Mouse (Mus musculus) midbrain, embryonic 11.5 days (tissue): Measurements from ENCODE around the gene Rpl34. TPM values are rescaled to one million over a fixed set of nuclear protein-coding genes. Genes with fewer than 3 reads are reported as not detected.
A peak's percentile ranks its signal among the peaks of the same experiment; 100 is the strongest.

ENCODE experiments used
- ATAC-seq: fragments of 200-750 bp; cut with Nextera tagmentation; 2 replicates; pipeline ENCODE4 v1.8.0; 2017; ENCODE audit warnings: moderate TSS enrichment, moderate library complexity; ENCODE audit not compliant: low FRiP score
- DNase-seq: peaks from one replicate; pipeline ENCODE4 v3.0.0; 2015; ENCODE audit warnings: low spot score; ENCODE audit errors: missing footprints
- H3K27ac ChIP-seq: fragments of 300-500 bp; sonication (generic); 2 replicates; pipeline ENCODE4 v1.5.1; 2014; ENCODE audit warnings: low read depth, low read length
- H3K27me3 ChIP-seq: fragments of 300-500 bp; sonication (generic); 2 replicates; pipeline ENCODE4 v1.6.1; 2014; ENCODE audit warnings: mild to moderate bottlenecking, low read length, moderate library complexity, mixed read lengths; ENCODE audit not compliant: control insufficient read depth, insufficient read depth
- H3K36me3 ChIP-seq: fragments of 300-500 bp; sonication (generic); 2 replicates; pipeline ENCODE4 v1.6.1; 2014; ENCODE audit warnings: mild to moderate bottlenecking, low read length, moderate library complexity, mixed read lengths; ENCODE audit not compliant: control insufficient read depth, insufficient read depth
- H3K4me1 ChIP-seq: fragments of 300-500 bp; sonication (generic); 2 replicates; pipeline ENCODE4 v1.6.1; 2014; ENCODE audit warnings: low read length; ENCODE audit not compliant: control insufficient read depth, insufficient read depth
- H3K4me2 ChIP-seq: fragments of 300-500 bp; sonication (generic); 2 replicates; pipeline ENCODE4 v1.6.1; 2014; ENCODE audit warnings: mild to moderate bottlenecking, moderate library complexity
- H3K4me3 ChIP-seq: fragments of 300-500 bp; sonication (generic); 2 replicates; pipeline ENCODE4 v1.5.1; 2014; ENCODE audit warnings: low read depth, low read length
- H3K9ac ChIP-seq: fragments of 300-500 bp; sonication (generic); 2 replicates; pipeline ENCODE4 v1.6.1; 2014; ENCODE audit warnings: low read length
- H3K9me3 ChIP-seq: fragments of 300-500 bp; sonication (generic); 2 replicates; pipeline ENCODE4 v1.6.1; 2016; ENCODE audit warnings: low read length; ENCODE audit not compliant: control insufficient read depth
- whole genome bisulfite sequencing: fragments of 180-500 bp; shearing (Covaris S2); extraction: QIAGEN DNeasy Blood & Tissue Kit; methylation state at CpG from one replicate; pipeline ENCODE4 v1.1.7; 2014; 5-methylcytosine and 5-hydroxymethylcytosine counted together
- polyA plus RNA-seq: library from polyadenylated mRNA; unstranded; fragments of >200 nt; fragmentation: Nextera tagmentation; extraction: Ambion mirVana; gene quantifications from 2 replicates; pipeline ENCODE4 v1.2.1, GENCODE M21; 2014

Gene Rpl34
- polyA plus RNA-seq, 1 experiment from 2014 or later, result 740 TPM

GRCm38 (mm10) chr3:130737652-130738361, 7.6 kb upstream of the Rpl34 start:
- no peak for DNase-seq
- H3K27me3 ChIP-seq, result no peaks in the 10 kb centered on the region
- H3K9me3 ChIP-seq, result no peaks in the 10 kb centered on the region
- no peak overlapping the region for H3K4me2 ChIP-seq
- H3K27ac ChIP-seq, result no peak overlapping the region
- no peaks in the 10 kb centered on the region for H3K4me1 ChIP-seq
- no peak overlapping the region for H3K4me3 ChIP-seq
- no peak overlapping the region for H3K9ac ChIP-seq
- ATAC-seq, result peak; percentile 44
- H3K36me3 ChIP-seq, result no peaks in the 10 kb centered on the region
- WGBS, result 60% methylated on average over 21 of the region's 21 CpGs

DNA sequence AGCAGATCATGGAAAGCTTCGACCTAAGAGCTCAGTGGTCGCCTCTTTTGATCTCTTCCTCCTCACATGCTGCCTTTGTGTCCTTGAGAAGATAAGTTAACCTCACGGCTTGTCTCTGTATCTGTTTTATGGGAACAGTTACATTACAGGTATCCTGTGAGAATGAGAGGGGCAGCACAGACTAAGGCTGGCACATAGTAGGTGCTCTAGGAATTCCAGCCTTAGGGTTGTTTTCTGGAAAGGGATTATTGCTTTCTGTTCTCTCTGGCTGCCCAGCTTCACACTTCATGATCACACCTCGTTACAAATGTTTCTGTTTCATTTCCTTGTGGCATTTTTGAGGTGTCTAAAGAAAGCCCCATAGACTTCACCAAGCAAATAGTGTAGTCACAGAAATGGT, 6.6 kb upstream of the Rpl34 start:
- Histone ChIP-seq H3K4me3 (no peak overlapping the region), H3K9ac (no peak overlapping the region), H3K9me3 (no peaks in the 10 kb centered on the region), H3K4me2 (no peak overlapping the region), H3K36me3 (no peaks in the 10 kb centered on the region), H3K4me1 (no peaks in the 10 kb centered on the region), H3K27me3 (no peaks in the 10 kb centered on the region), H3K27ac (no peak overlapping the region)
- DNase-seq, result no peak
- no peak for ATAC-seq
- WGBS, result 61% methylated on average over 4 of the region's 4 CpGs

DNA sequence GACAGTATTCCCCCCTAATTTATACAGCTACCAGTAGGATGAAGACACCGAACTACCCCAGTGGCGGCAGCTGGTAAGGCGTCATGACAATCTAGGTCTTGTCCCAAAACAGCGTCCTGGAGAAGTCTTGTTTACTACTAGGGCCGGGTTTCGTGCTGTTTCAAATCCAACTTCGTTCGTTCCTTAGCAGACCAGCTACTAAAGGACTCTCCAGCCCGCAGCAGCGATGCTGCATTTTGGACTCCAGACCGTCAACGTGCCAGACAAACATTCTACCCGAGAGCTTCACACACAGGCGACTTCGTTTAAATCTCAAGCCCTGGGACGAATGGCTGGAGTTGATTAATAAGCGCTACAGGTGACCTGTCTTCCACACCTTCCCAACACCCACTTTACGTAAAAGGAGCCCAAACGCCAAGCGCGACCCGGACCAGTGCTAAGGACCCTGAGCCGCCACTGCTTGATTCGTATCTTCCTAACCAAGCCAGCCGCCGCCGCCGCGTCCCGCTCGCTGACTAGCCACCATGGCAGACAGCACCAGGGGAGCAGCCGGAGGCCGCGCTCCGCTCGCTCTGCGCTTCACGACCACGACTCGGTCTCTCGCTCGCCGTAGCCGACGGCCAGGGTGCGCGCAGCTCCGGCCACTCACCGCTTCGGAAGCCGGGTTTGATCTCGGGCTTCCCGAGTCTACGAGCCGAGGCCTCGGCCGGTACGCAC, 568 bp downstream of the Rpl34 start:
- no peaks in the 10 kb centered on the region for H3K27me3 ChIP-seq
- H3K27ac ChIP-seq, result peak overlapping the region; percentile 74
- peaks cover 20% of the 10 kb centered on the region for H3K36me3 ChIP-seq
- ATAC-seq (peak; percentile 79), DNase-seq (peak; percentile 95)
- under 1% methylated on average over 58 of the region's 58 CpGs for WGBS
- peaks cover 14% of the 10 kb centered on the region; the same call in 1 of the 2 replicates for H3K4me1 ChIP-seq
- peak overlapping the region; percentile 96 for H3K9ac ChIP-seq
- H3K4me3 ChIP-seq, result peak overlapping the region; percentile 96
- no peaks in the 10 kb centered on the region for H3K9me3 ChIP-seq
- H3K4me2 ChIP-seq, result peak overlapping the region; percentile 86

GRCm38 (mm10) chr3:130727676-130728075, 2.5 kb downstream of the Rpl34 start:
- H3K4me1 ChIP-seq, result peaks cover 14% of the 10 kb centered on the region; the same call in 1 of the 2 replicates
- H3K9ac ChIP-seq, result no peak overlapping the region
- peaks cover 20% of the 10 kb centered on the region for H3K36me3 ChIP-seq
- DNase-seq (peak; percentile 83), ATAC-seq (no peak)
- no peak overlapping the region for H3K4me2 ChIP-seq
- no peaks in the 10 kb centered on the region for H3K27me3 ChIP-seq
- no peak overlapping the region for H3K27ac ChIP-seq
- WGBS, result 88% methylated on average over 4 of the region's 4 CpGs
- H3K4me3 ChIP-seq, result no peak overlapping the region
- H3K9me3 ChIP-seq, result no peaks in the 10 kb centered on the region

GRCm38 (mm10) chr3:130727036-130727435, 3.2 kb downstream of the Rpl34 start:
- Histone ChIP-seq H3K9me3 (no peaks in the 10 kb centered on the region), H3K36me3 (peaks cover 20% of the 10 kb centered on the region), H3K4me1 (peaks cover 14% of the 10 kb centered on the region; the same call in 1 of the 2 replicates), H3K4me2 (no peak overlapping the region), H3K27ac (no peak overlapping the region), H3K4me3 (no peak overlapping the region), H3K9ac (no peak overlapping the region), H3K27me3 (no peaks in the 10 kb centered on the region)
- 96% methylated on average over 1 of the region's 1 CpGs for WGBS
- no peak for DNase-seq
- ATAC-seq, result no peak

- ATAC-seq (no peak), DNase-seq (peak; percentile 81)
- H3K4me2 ChIP-seq, result no peak overlapping the region
- 77% methylated on average over 2 of the region's 2 CpGs for WGBS
- H3K27ac ChIP-seq, result no peak overlapping the region
- no peaks in the 10 kb centered on the region for H3K27me3 ChIP-seq
- peaks cover 10% of the 10 kb centered on the region; the same call in 1 of the 2 replicates for H3K4me1 ChIP-seq
- no peaks in the 10 kb centered on the region for H3K9me3 ChIP-seq
- H3K9ac ChIP-seq, result no peak overlapping the region
- no peak overlapping the region for H3K4me3 ChIP-seq
- H3K36me3 ChIP-seq, result peaks cover 20% of the 10 kb centered on the region
Measured at GRCm38 (mm10) chr3:130725718-130726117, 4.5 kb downstream of the Rpl34 start.

GRCm38 (mm10) chr3:130722733-130723478, 7.3 kb downstream of the Rpl34 start:
- no peak overlapping the region for H3K4me2 ChIP-seq
- DNase-seq, result peak; percentile 79
- no peak overlapping the region for H3K9ac ChIP-seq
- WGBS, result 81% methylated on average over 11 of the region's 11 CpGs
- H3K36me3 ChIP-seq, result peaks cover 14% of the 10 kb centered on the region
- ATAC-seq, result 0 out of 2 replicates have a peak, but pooled peaks have one; percentile 18
- H3K27me3 ChIP-seq, result no peaks in the 10 kb centered on the region
- H3K9me3 ChIP-seq, result no peaks in the 10 kb centered on the region
- peak overlapping the region; percentile 37; the same call in 1 of the 2 replicates for H3K27ac ChIP-seq
- H3K4me1 ChIP-seq, result no peaks in the 10 kb centered on the region; the same call in 1 of the 2 replicates
- H3K4me3 ChIP-seq, result no peak overlapping the region

GRCm38 (mm10) chr3:130720225-130720624, 10.0 kb downstream of the Rpl34 start:
- H3K4me1 ChIP-seq, result no peaks in the 10 kb centered on the region
- DNase-seq (peak; percentile 31), ATAC-seq (no peak)
- no peaks in the 10 kb centered on the region for H3K36me3 ChIP-seq
- H3K4me2 ChIP-seq, result no peak overlapping the region
- H3K27me3 ChIP-seq, result no peaks in the 10 kb centered on the region
- H3K27ac ChIP-seq, result no peak overlapping the region
- H3K4me3 ChIP-seq, result no peak overlapping the region
- no peaks in the 10 kb centered on the region for H3K9me3 ChIP-seq
- WGBS, result 87% methylated on average over 4 of the region's 4 CpGs
- no peak overlapping the region for H3K9ac ChIP-seq
